Mouse (Mus musculus): Measurements from ENCODE around the gene Srgap3. TPM values are rescaled to one million over a fixed set of nuclear protein-coding genes. Genes with fewer than 3 reads are reported as not detected.

The Srgap3 gene
- total RNA-seq, 2 experiments from 2014 or later: 15.6 to 20.3 TPM

- DNase-seq (ENCODE audit: low spot score in 2 of 2): no peak
These were observed 3.4 kb upstream of the Srgap3 start for GRCm38 (mm10) chr6:112950205-112951110.

GRCm38 (mm10) chr6:112949220-112949619 lies 2.2 kb upstream of the Srgap3 start:
- no peak for DNase-seq (ENCODE audit: low spot score in 2 of 2)

- DNase-seq (ENCODE audit: low spot score in 2 of 2): no peak
These were observed 1.4 kb upstream of the Srgap3 start for GRCm38 (mm10) chr6:112948416-112948815.

- DNase-seq (ENCODE audit: low spot score in 2 of 2): no peak
These were observed 850 bp downstream of the Srgap3 start for GRCm38 (mm10) chr6:112946021-112946811.

- no peak for DNase-seq (ENCODE audit: low spot score in 2 of 2)
These were observed 1.8 kb downstream of the Srgap3 start for GRCm38 (mm10) chr6:112945181-112945751.

GRCm38 (mm10) chr6:112943596-112944245 lies 3.3 kb downstream of the Srgap3 start:
- no peak for DNase-seq (ENCODE audit: low spot score in 2 of 2)

- DNase-seq (ENCODE audit: low spot score in 2 of 2): no peak
These were observed 7.8 kb downstream of the Srgap3 start for GRCm38 (mm10) chr6:112939281-112939680.

- DNase-seq (ENCODE audit: low spot score in 2 of 2): no peak
These were observed 9.3 kb downstream of the Srgap3 start for GRCm38 (mm10) chr6:112937791-112938190.

GRCm38 (mm10) chr6:112934501-112934900 lies 12.6 kb downstream of the Srgap3 start:
- DNase-seq (ENCODE audit: low spot score in 2 of 2): no peak

- no peak for DNase-seq (ENCODE audit: low spot score in 2 of 2)
These were observed 14.5 kb downstream of the Srgap3 start for GRCm38 (mm10) chr6:112932611-112933010.

GRCm38 (mm10) chr6:112930011-112930451 lies 17.0 kb downstream of the Srgap3 start:
- DNase-seq (ENCODE audit: low spot score in 2 of 2): no peak

- no peak for DNase-seq (ENCODE audit: low spot score in 2 of 2)
These were observed 17.6 kb downstream of the Srgap3 start for GRCm38 (mm10) chr6:112929291-112929984.

- DNase-seq (ENCODE audit: low spot score in 2 of 2): no peak
These were observed 18.2 kb downstream of the Srgap3 start for GRCm38 (mm10) chr6:112928841-112929240.

GRCm38 (mm10) chr6:112927341-112927740 lies 19.7 kb downstream of the Srgap3 start:
- DNase-seq (ENCODE audit: low spot score in 2 of 2): no peak

- no peak for DNase-seq (ENCODE audit: low spot score in 2 of 2)
These were observed 21.1 kb downstream of the Srgap3 start for GRCm38 (mm10) chr6:112926011-112926410.

- DNase-seq (ENCODE audit: low spot score in 2 of 2): peak in 1 of 2 experiments; percentile 25
These were observed 21.7 kb downstream of the Srgap3 start for GRCm38 (mm10) chr6:112925234-112925975.

GRCm38 (mm10) chr6:112924606-112925141 lies 22.4 kb downstream of the Srgap3 start:
- DNase-seq (ENCODE audit: low spot score in 2 of 2): peak in 1 of 2 experiments; percentile 30

- DNase-seq (ENCODE audit: low spot score in 2 of 2): no peak
These were observed 26.4 kb downstream of the Srgap3 start for GRCm38 (mm10) chr6:112920619-112921195.

- DNase-seq (ENCODE audit: low spot score in 2 of 2): no peak
These were observed 29.3 kb downstream of the Srgap3 start for GRCm38 (mm10) chr6:112917717-112918116.
